Mouse (Mus musculus) mouse embryonic stem cell (cell line): ENCODE data around the gene Tes3-ps.

ENCODE experiments used
- in situ Hi-C, 2 experiments: fragments of 300-500 bp; cut with MboI; formaldehyde crosslinking; loops; 1 replicate in 1 of 2; 3 replicates in 1 of 2; pipeline ENCODE4 v1.14.3; 2019 to 2020; ENCODE audit warnings: low sequenced_read_pairs in 2 of 2, low pct_unique_long_range_greater_than_20kb in 1 of 2, mixed read lengths in 1 of 2; ENCODE audit not compliant: unreplicated experiment in 1 of 2

Gene Tes3-ps

GRCm38 (mm10) chr13:49480057-49480456 lies 13.1 kb upstream of the Tes3-ps start:
- in situ Hi-C loops, result no loop called here

GRCm38 (mm10) chr13:49480551-49480950 lies 12.6 kb upstream of the Tes3-ps start:
- in situ Hi-C loops, result no loop called here

GRCm38 (mm10) chr13:49485388-49485787 lies 7.7 kb upstream of the Tes3-ps start:
- in situ Hi-C loops, result no loop called here

GRCm38 (mm10) chr13:49504510-49504909 lies 11.4 kb downstream of the Tes3-ps start, which contains the start of gene Ecm2:
Ecm2 (plus strand) TSS chr13:49504810.
- in situ Hi-C loops, result no loop called here

GRCm38 (mm10) chr13:49505776-49506175 lies 12.7 kb downstream of the Tes3-ps start:
- in situ Hi-C loops, result no loop called here

- in situ Hi-C loops, result no loop called here
These were observed 14.1 kb downstream of the Tes3-ps start for GRCm38 (mm10) chr13:49507176-49507575.

- in situ Hi-C loops, result no loop called here
These were observed 25.6 kb downstream of the Tes3-ps start for GRCm38 (mm10) chr13:49518761-49519160.

- in situ Hi-C loops, result no loop called here
These were observed 33.1 kb downstream of the Tes3-ps start for GRCm38 (mm10) chr13:49526235-49526634.

- in situ Hi-C loops, result no loop called here
These were observed 37.5 kb downstream of the Tes3-ps start for GRCm38 (mm10) chr13:49530636-49531035.

GRCm38 (mm10) chr13:49536946-49537345 lies 43.8 kb downstream of the Tes3-ps start:
- in situ Hi-C loops, result no loop called here

- in situ Hi-C loops, result no loop called here
These were observed 45.6 kb downstream of the Tes3-ps start for GRCm38 (mm10) chr13:49538693-49539092.

GRCm38 (mm10) chr13:49544279-49544678 lies 51.2 kb downstream of the Tes3-ps start, which contains the start of gene Aspn:
Aspn (plus strand) TSS chr13:49544443.
- in situ Hi-C loops, result no loop called here

GRCm38 (mm10) chr13:49545646-49546045 lies 52.5 kb downstream of the Tes3-ps start:
- in situ Hi-C loops, result no loop called here
